Mouse (Mus musculus): ENCODE results near the gene Orc4. TPM values are rescaled to one million over a fixed set of nuclear protein-coding genes. Genes with fewer than 3 reads are reported as not detected.

Orc4 gene
- total and polyA plus RNA-seq, 2 experiments = 3.9 to 26.6 TPM

GRCm38 (mm10) chr2:48948841-48949584 is 1.1 kb downstream of the Orc4 start, which contains the start of gene Mbd5:
Gene Mbd5 (plus strand): TSS chr2:48949508.
- TF ChIP-seq POLR2A (IDR thresholded peaks at IDR 0.05; ENCODE audit: extremely low read depth, insufficient read depth, low read length) (peak; percentile 87), CTCF (IDR thresholded peaks at IDR 0.05; ENCODE audit: low read depth, low read length) (no peak)

DNA sequence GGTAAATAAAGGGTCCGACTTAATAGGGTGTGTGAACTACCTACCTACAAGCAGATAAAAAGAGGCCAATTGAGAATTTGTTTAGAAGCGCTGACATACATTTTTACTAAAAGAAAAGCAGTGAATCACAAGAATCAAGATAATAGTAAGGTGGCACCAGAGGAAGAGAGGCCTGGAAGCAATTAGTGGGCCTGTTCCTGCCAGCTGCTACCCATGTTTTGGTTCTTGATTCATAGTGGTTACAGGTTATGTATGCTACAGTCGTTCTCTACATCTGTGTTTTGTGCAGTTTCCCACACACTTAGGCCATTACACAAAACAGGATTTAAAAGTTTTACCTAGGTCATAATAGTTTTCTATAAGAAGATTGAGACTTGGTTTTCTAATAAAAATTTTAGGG is 2.3 kb downstream of the Orc4 start:
- Histone ChIP-seq H3K4me3 (ENCODE audit: insufficient read depth, low read depth, low read length) (no peak overlapping the region), H3K79me2 (ENCODE audit: control insufficient read depth, insufficient read depth, low read length) (peaks cover 12% of the 10 kb centered on the region; the same call in 1 of the 2 replicates), H3K27ac (replicated peaks; ENCODE audit: insufficient read depth, low read depth, low read length) (no peak overlapping the region), H3K4me1 (ENCODE audit: control insufficient read depth, insufficient read depth, low read length) (peaks cover 3% of the 10 kb centered on the region; the same call in 1 of the 2 replicates), H3K9ac (ENCODE audit: low read depth, low read length) (no peak overlapping the region), H3K27me3 (ENCODE audit: control insufficient read depth, insufficient read depth, low read length) (no peaks in the 10 kb centered on the region), H3K36me3 (ENCODE audit: control insufficient read depth, insufficient read depth, low read length) (no peaks in the 10 kb centered on the region)
- no peak for DNase-seq (ENCODE audit: extremely low read depth, low read depth, low spot score)
- TF ChIP-seq CTCF (IDR thresholded peaks at IDR 0.05; ENCODE audit: low read depth, low read length) (no peak), POLR2A (IDR thresholded peaks at IDR 0.05; ENCODE audit: extremely low read depth, insufficient read depth, low read length) (no peak)
- 47% methylated on average over 3 of the region's 3 CpGs for WGBS

More at GRCm38 (mm10) chr2:48948841-48949584, 1.1 kb downstream of the Orc4 start, which contains the start of gene Mbd5:
- peak within 1 kb of the TSS; percentile 93 for H3K9ac ChIP-seq (ENCODE audit: low read depth, low read length)
- H3K4me1 ChIP-seq (ENCODE audit: control insufficient read depth, insufficient read depth, low read length) = peaks cover 3% of the 10 kb centered on the region; the same call in 1 of the 2 replicates
- peak; percentile 94 for DNase-seq (ENCODE audit: extremely low read depth, low read depth, low spot score)
- WGBS = under 1% methylated on average over 48 of the region's 49 CpGs
- peak within 1 kb of the TSS; percentile 93 for H3K27ac ChIP-seq (replicated peaks; ENCODE audit: insufficient read depth, low read depth, low read length)
- no peaks in the 10 kb centered on the region for H3K27me3 ChIP-seq (ENCODE audit: control insufficient read depth, insufficient read depth, low read length)
- peaks cover 12% of the 10 kb centered on the region; the same call in 1 of the 2 replicates for H3K79me2 ChIP-seq (ENCODE audit: control insufficient read depth, insufficient read depth, low read length)
- no peaks in the 10 kb centered on the region for H3K36me3 ChIP-seq (ENCODE audit: control insufficient read depth, insufficient read depth, low read length)
- peak within 1 kb of the TSS; percentile 94 for H3K4me3 ChIP-seq (ENCODE audit: insufficient read depth, low read depth, low read length)

- Histone ChIP-seq H3K27me3 (ENCODE audit: control insufficient read depth, insufficient read depth, low read length) (no peaks in the 10 kb centered on the region), H3K36me3 (ENCODE audit: control insufficient read depth, insufficient read depth, low read length) (peaks cover 22% of the 10 kb centered on the region), H3K9ac (ENCODE audit: low read depth, low read length) (no peak overlapping the region), H3K4me1 (ENCODE audit: control insufficient read depth, insufficient read depth, low read length) (no peaks in the 10 kb centered on the region), H3K79me2 (ENCODE audit: control insufficient read depth, insufficient read depth, low read length) (no peaks in the 10 kb centered on the region; the same call in 1 of the 2 replicates), H3K4me3 (ENCODE audit: insufficient read depth, low read depth, low read length) (no peak overlapping the region), H3K27ac (replicated peaks; ENCODE audit: insufficient read depth, low read depth, low read length) (no peak overlapping the region)
- WGBS = 84% methylated on average over 2 of the region's 2 CpGs
- TF ChIP-seq POLR2A (IDR thresholded peaks at IDR 0.05; ENCODE audit: extremely low read depth, insufficient read depth, low read length) (no peak), CTCF (IDR thresholded peaks at IDR 0.05; ENCODE audit: low read depth, low read length) (no peak)
- no peak for DNase-seq (ENCODE audit: extremely low read depth, low read depth, low spot score)
These were observed 15.0 kb downstream of the Orc4 start for GRCm38 (mm10) chr2:48935058-48935457.

DNA sequence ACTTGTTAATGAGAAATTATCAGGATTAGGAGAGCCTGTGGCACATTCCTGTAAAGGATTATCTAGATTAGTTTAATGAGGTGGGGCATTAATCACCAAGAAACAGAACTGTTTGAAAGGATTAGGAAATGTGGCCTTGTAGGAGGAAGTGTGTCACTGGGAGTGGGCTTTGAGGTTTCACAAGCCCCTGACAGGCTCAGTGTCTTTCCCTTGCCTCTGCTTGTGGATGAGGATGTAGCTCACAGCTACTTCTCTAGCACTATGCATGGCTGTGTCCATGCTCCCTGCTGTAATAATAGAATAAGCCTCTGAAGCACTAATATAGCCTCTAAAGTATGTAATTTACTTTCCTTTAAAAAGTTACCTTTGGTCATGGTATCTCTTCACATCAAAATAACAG is 34.2 kb downstream of the Orc4 start:
- H3K9ac ChIP-seq (ENCODE audit: low read depth, low read length) = no peak overlapping the region
- H3K79me2 ChIP-seq (ENCODE audit: control insufficient read depth, insufficient read depth, low read length) = no peaks in the 10 kb centered on the region
- no peak overlapping the region for H3K27ac ChIP-seq (replicated peaks; ENCODE audit: insufficient read depth, low read depth, low read length)
- H3K4me1 ChIP-seq (ENCODE audit: control insufficient read depth, insufficient read depth, low read length) = no peaks in the 10 kb centered on the region
- H3K27me3 ChIP-seq (ENCODE audit: control insufficient read depth, insufficient read depth, low read length) = no peaks in the 10 kb centered on the region
- DNase-seq (ENCODE audit: extremely low read depth, low read depth, low spot score) = no peak
- H3K36me3 ChIP-seq (ENCODE audit: control insufficient read depth, insufficient read depth, low read length) = peaks cover 22% of the 10 kb centered on the region
- TF ChIP-seq CTCF (IDR thresholded peaks at IDR 0.05; ENCODE audit: low read depth, low read length) (no peak), POLR2A (IDR thresholded peaks at IDR 0.05; ENCODE audit: extremely low read depth, insufficient read depth, low read length) (no peak)
- H3K4me3 ChIP-seq (ENCODE audit: insufficient read depth, low read depth, low read length) = no peak overlapping the region

GRCm38 (mm10) chr2:48914185-48914584 is 35.9 kb downstream of the Orc4 start:
- whole genome bisulfite sequencing = 70% methylated on average over 1 of the region's 1 CpGs
- Histone ChIP-seq H3K4me3 (ENCODE audit: insufficient read depth, low read depth, low read length) (no peak overlapping the region), H3K36me3 (ENCODE audit: control insufficient read depth, insufficient read depth, low read length) (peaks cover 23% of the 10 kb centered on the region), H3K27me3 (ENCODE audit: control insufficient read depth, insufficient read depth, low read length) (no peaks in the 10 kb centered on the region), H3K79me2 (ENCODE audit: control insufficient read depth, insufficient read depth, low read length) (no peaks in the 10 kb centered on the region), H3K27ac (replicated peaks; ENCODE audit: insufficient read depth, low read depth, low read length) (no peak overlapping the region), H3K4me1 (ENCODE audit: control insufficient read depth, insufficient read depth, low read length) (no peaks in the 10 kb centered on the region), H3K9ac (ENCODE audit: low read depth, low read length) (no peak overlapping the region)
- no peak for TF ChIP-seq POLR2A (IDR thresholded peaks at IDR 0.05; ENCODE audit: extremely low read depth, insufficient read depth, low read length)
- TF ChIP-seq CTCF (IDR thresholded peaks at IDR 0.05; ENCODE audit: low read depth, low read length) = no peak
- DNase-seq (ENCODE audit: extremely low read depth, low read depth, low spot score) = no peak

- no peaks in the 10 kb centered on the region for H3K4me1 ChIP-seq (ENCODE audit: control insufficient read depth, insufficient read depth, low read length)
- H3K79me2 ChIP-seq (ENCODE audit: control insufficient read depth, insufficient read depth, low read length) = no peaks in the 10 kb centered on the region
- H3K9ac ChIP-seq (ENCODE audit: low read depth, low read length) = no peak overlapping the region
- H3K36me3 ChIP-seq (ENCODE audit: control insufficient read depth, insufficient read depth, low read length) = peaks cover 33% of the 10 kb centered on the region
- H3K27ac ChIP-seq (replicated peaks; ENCODE audit: insufficient read depth, low read depth, low read length) = no peak overlapping the region
- 56% methylated on average over 2 of the region's 2 CpGs for WGBS
- no peak for TF ChIP-seq POLR2A (IDR thresholded peaks at IDR 0.05; ENCODE audit: extremely low read depth, insufficient read depth, low read length)
- peak; percentile 12; the same call in 1 of the 2 replicates for TF ChIP-seq CTCF (IDR thresholded peaks at IDR 0.05; ENCODE audit: low read depth, low read length)
- DNase-seq (ENCODE audit: extremely low read depth, low read depth, low spot score) = peak; percentile 21
- H3K27me3 ChIP-seq (ENCODE audit: control insufficient read depth, insufficient read depth, low read length) = no peaks in the 10 kb centered on the region
- no peak overlapping the region for H3K4me3 ChIP-seq (ENCODE audit: insufficient read depth, low read depth, low read length)
These were observed 41.2 kb downstream of the Orc4 start for GRCm38 (mm10) chr2:48908866-48909265.
